In the genomic region with DNA sequence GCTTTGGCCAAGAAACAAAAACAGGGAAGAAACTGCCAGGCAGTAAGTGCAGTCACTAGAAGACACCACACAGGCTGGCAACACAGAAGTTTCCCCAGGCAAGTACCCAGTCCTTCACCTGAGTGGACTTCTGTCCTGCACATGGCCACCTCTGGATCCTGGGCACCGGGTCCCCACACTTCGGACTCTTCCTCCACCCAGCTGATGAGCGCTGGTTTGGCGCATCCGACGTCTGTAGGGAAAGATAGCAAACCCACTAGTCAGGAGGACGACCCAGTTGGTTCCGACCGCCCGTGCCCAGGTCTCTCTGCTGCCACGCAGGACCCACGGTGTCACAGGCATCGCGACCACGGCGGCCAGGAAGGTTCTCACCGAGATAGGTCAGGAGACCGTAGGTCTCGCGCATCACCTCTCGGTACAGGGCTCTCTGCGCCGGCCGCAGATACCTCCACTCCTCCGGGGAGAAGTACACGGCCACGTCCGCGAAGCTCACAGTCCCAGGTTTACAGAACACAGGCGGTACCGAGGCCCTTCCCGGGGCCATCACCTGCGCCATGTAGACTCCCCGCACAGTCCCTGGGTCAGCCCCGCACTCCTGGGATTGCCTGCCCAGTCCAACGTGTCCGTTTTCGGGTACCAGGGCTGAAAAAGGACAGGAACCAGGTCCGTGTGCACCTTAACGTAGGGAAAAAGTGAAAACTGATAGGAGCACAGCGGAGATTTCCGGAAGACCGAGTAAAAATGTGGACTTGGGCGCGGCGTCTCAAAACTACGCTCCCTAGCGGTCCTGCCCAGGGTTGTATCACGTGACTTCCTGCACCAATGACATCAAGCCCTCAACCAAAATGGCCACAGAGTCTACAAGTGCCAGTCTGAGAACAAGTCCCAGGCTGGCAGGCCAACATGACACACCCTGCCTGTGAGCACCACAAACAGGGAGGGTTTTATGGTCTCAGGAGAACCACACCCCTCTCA, we compare ENCODE assay signal across 8 mouse cellular contexts. TPM values are rescaled to one million over a fixed set of nuclear protein-coding genes. Genes with fewer than 3 reads are reported as not detected.
DNase-seq lines count a peak whose midpoint lies in the region; ATAC-seq lines count a peak whose summit lies in the region.
"Not testable (repeated sequence)": the region's sequence is repeated elsewhere in the genome, so short reads cannot be mapped to it uniquely, and the experiment has no call there.

A gene (minus strand): TSS at position 780 of the 975 bp plus-strand sequence.

- H3K4me1 ChIP-seq in intestine, embryonic 14.5 days (replicated peaks; ENCODE audit: control insufficient read depth, insufficient read depth, low read length), result not testable (repeated sequence)

- peak within 1 kb of the TSS; percentile 76 for H3K4me3 ChIP-seq in intestine, embryonic 14.5 days (ENCODE audit: low read depth, low read length)

- H3K4me2 ChIP-seq in intestine, embryonic 14.5 days (ENCODE audit: low read length), result peak within 1 kb of the TSS; percentile 62

- ATAC-seq in intestine, embryonic 14.5 days (replicated peaks; ENCODE audit: low FRiP score, low TSS enrichment, low read depth), result peak; percentile 93

- not testable (repeated sequence) for H3K36me3 ChIP-seq in intestine, embryonic 14.5 days (ENCODE audit: control insufficient read depth, insufficient read depth, low read length)

- peak within 1 kb of the TSS; percentile 73 for H3K9ac ChIP-seq in intestine, embryonic 14.5 days (ENCODE audit: low read length)

- intact Hi-C loops in gastrocnemius, postnatal 14 days (cut with DNase I; ENCODE audit: low total_unique reads); left cerebral cortex, postnatal 14 days (cut with DNase I): not testable (repeated sequence)

- 2% methylated on average over 45 of the region's 49 CpGs for WGBS in intestine, embryonic 14.5 days

- not testable (repeated sequence) for H3K9me3 ChIP-seq in intestine, embryonic 14.5 days (ENCODE audit: control insufficient read depth, low read length)

- DNase-seq in adrenal gland, adult (ENCODE audit: inconsistent age in 2 of 2, low spot score in 1 of 2), result peak; percentile 93 to 98
- peak; percentile 95 for DNase-seq in embryo, embryonic 10.5 days (ENCODE audit: low spot score)
- peak; percentile 91 for DNase-seq in gastrocnemius, postnatal 14 days
- peak; percentile 90 for DNase-seq in intestine, embryonic 14.5 days (ENCODE audit: low spot score)
- DNase-seq in left cerebral cortex, postnatal 14 days (ENCODE audit: low spot score in 2 of 2), result peak; percentile 94 to 97
- peak; percentile 93 for DNase-seq in mesoderm, embryonic 11.5 days (ENCODE audit: low read depth, low spot score)
- peak; percentile 89 to 92 for DNase-seq in right cerebral cortex, postnatal 36 days (ENCODE audit: low spot score in 2 of 2)
- peak; percentile 92 for DNase-seq in yolk sac, embryonic 10.5 days (ENCODE audit: low spot score)

- H3K27me3 ChIP-seq in intestine, embryonic 14.5 days (replicated peaks; ENCODE audit: control insufficient read depth, insufficient read depth, low read length), result not testable (repeated sequence)

- H3K27ac ChIP-seq in intestine, embryonic 14.5 days (ENCODE audit: low read depth), result peak within 1 kb of the TSS; percentile 59

RNA-seq across cellular contexts. Expression of the gene that starts here (rescaled TPM):
- total RNA-seq in gastrocnemius, postnatal 14 days (2021), result 1 to 10 TPM; 2.9 to 3.2 TPM
- polyA plus RNA-seq in intestine, embryonic 14.5 days (2014; fragmentation: Nextera tagmentation; extraction: Ambion mirVana), result 9.8 and 11.3 TPM in 2 replicates
- 1 to 10 TPM; 5.4 to 7.8 TPM for total RNA-seq in left cerebral cortex, postnatal 14 days (2021)

Comparison
In these comparisons a context has a peak if more than half of its experiments do, and no peak if none do; other contexts are left out.
1. Peak in every context shown above with its lines: DNase-seq, ATAC-seq, H3K4me3 ChIP-seq and H3K27ac ChIP-seq.